Mouse (Mus musculus) heart, embryonic 13.5 days (tissue): Measurements from ENCODE around the gene Ephb1. TPM values are rescaled to one million over a fixed set of nuclear protein-coding genes. Genes with fewer than 3 reads are reported as not detected.

Experiments used
- ATAC-seq: fragments of 200-750 bp; cut with Nextera tagmentation; 2 replicates; pipeline ENCODE4 v1.8.0; 2017; ENCODE audit warnings: moderate TSS enrichment; ENCODE audit not compliant: insufficient number of reproducible peaks, low FRiP score, low TSS enrichment; ENCODE audit errors: extremely low read depth
- H3K27ac ChIP-seq: fragments of 300-500 bp; sonication (generic); replicated peaks from 2 replicates; pipeline ENCODE4 v1.5.1; 2015; ENCODE audit warnings: moderate library complexity, mild to moderate bottlenecking, inconsistent platforms
- H3K27me3 ChIP-seq: fragments of 300-500 bp; sonication (generic); replicated peaks from 2 replicates; pipeline ENCODE4 v1.6.1; 2015; ENCODE audit warnings: mild to moderate bottlenecking, inconsistent platforms
- H3K36me3 ChIP-seq: fragments of 300-500 bp; sonication (generic); 2 replicates; pipeline ENCODE4 v1.6.1; 2015; ENCODE audit warnings: mild to moderate bottlenecking, inconsistent platforms
- H3K4me1 ChIP-seq: fragments of 300-500 bp; sonication (generic); 2 replicates; pipeline ENCODE4 v1.6.1; 2015; ENCODE audit warnings: inconsistent platforms
- H3K4me2 ChIP-seq: fragments of 300-500 bp; sonication (generic); 2 replicates; pipeline ENCODE4 v1.6.1; 2015; ENCODE audit warnings: inconsistent platforms, mild to moderate bottlenecking, moderate library complexity
- H3K4me3 ChIP-seq: fragments of 300-500 bp; sonication (generic); 2 replicates; pipeline ENCODE4 v1.5.1; 2015; ENCODE audit warnings: moderate library complexity, mild to moderate bottlenecking, inconsistent platforms
- H3K9ac ChIP-seq: fragments of 300-500 bp; sonication (generic); 2 replicates; pipeline ENCODE4 v1.6.1; 2015; ENCODE audit warnings: inconsistent platforms, mild to moderate bottlenecking, moderate library complexity
- H3K9me3 ChIP-seq: fragments of 300-500 bp; sonication (generic); 2 replicates; pipeline ENCODE4 v1.6.1; 2016; ENCODE audit warnings: inconsistent platforms
- WGBS: fragments of 180-500 bp; shearing (Covaris S2); methylation state at CpG from one replicate; pipeline ENCODE4 v1.1.7; 2015; ENCODE audit warnings: mixed read lengths; 5-methylcytosine and 5-hydroxymethylcytosine counted together
- polyA plus RNA-seq: library from polyadenylated mRNA; unstranded; fragments of >200 nt; fragmentation: Nextera tagmentation; extraction: Ambion mirVana; gene quantifications from 2 replicates; pipeline ENCODE4 v1.2.1, GENCODE M21; 2015

The Ephb1 gene
- polyA plus RNA-seq, 1 experiment from 2014 or later: 1.4 TPM

- Histone ChIP-seq H3K9ac (no peak overlapping the region), H3K4me1 (no peaks in the 10 kb centered on the region), H3K4me2 (no peak overlapping the region), H3K4me3 (no peak overlapping the region), H3K27me3 (0 out of 2 replicates have a peak, but pooled peaks cover 5% of the 10 kb centered on the region), H3K9me3 (no peaks in the 10 kb centered on the region), H3K36me3 (no peaks in the 10 kb centered on the region), H3K27ac (no peak overlapping the region)
- 69% methylated on average over 3 of the region's 3 CpGs for WGBS
- no peak for ATAC-seq
These were observed 14.6 kb upstream of the Ephb1 start for GRCm38 (mm10) chr9:102369141-102369540.

DNA sequence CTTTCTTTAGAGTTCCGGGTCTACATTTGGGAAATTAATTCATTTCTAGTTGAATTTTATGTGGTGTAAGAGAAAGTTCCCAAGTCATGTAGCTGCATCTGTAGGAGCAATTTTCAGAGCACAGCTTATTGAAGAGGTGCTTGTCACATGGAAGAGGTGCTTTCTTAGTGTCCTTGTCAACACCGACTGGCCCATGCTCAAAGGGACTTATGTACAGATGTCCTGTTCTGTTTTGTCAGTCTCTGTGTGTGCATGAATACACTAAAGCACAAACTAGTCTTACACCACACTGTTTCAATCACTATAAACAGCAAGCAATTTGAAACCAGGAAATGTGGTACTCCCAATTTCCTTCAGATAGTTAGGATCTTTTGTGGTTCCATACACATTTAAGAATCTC lies 13.3 kb upstream of the Ephb1 start:
- 80% methylated on average over 2 of the region's 2 CpGs for WGBS
- H3K4me1 ChIP-seq: no peaks in the 10 kb centered on the region
- H3K27ac ChIP-seq: no peak overlapping the region
- no peak overlapping the region for H3K9ac ChIP-seq
- H3K9me3 ChIP-seq: peaks cover 5% of the 10 kb centered on the region; the same call in 1 of the 2 replicates
- no peak for ATAC-seq
- H3K4me2 ChIP-seq: no peak overlapping the region
- H3K36me3 ChIP-seq: no peaks in the 10 kb centered on the region
- H3K4me3 ChIP-seq: no peak overlapping the region
- 0 out of 2 replicates have a peak, but pooled peaks cover 5% of the 10 kb centered on the region for H3K27me3 ChIP-seq

GRCm38 (mm10) chr9:102365536-102365935 lies 11.0 kb upstream of the Ephb1 start:
- 0 out of 2 replicates have a peak, but pooled peaks cover 7% of the 10 kb centered on the region for H3K27me3 ChIP-seq
- no peak overlapping the region for H3K4me2 ChIP-seq
- WGBS: 87% methylated on average over 2 of the region's 2 CpGs
- H3K27ac ChIP-seq: no peak overlapping the region
- no peak for ATAC-seq
- H3K4me1 ChIP-seq: no peaks in the 10 kb centered on the region
- no peak overlapping the region for H3K4me3 ChIP-seq
- peaks cover 5% of the 10 kb centered on the region; the same call in 1 of the 2 replicates for H3K9me3 ChIP-seq
- H3K36me3 ChIP-seq: no peaks in the 10 kb centered on the region
- H3K9ac ChIP-seq: no peak overlapping the region

GRCm38 (mm10) chr9:102359311-102359710 lies 4.8 kb upstream of the Ephb1 start:
- Histone ChIP-seq H3K27me3 (peaks cover 56% of the 10 kb centered on the region), H3K9me3 (peaks cover 5% of the 10 kb centered on the region; the same call in 1 of the 2 replicates), H3K27ac (no peak overlapping the region), H3K4me3 (no peak overlapping the region), H3K4me2 (no peak overlapping the region), H3K9ac (no peak overlapping the region), H3K36me3 (no peaks in the 10 kb centered on the region), H3K4me1 (peaks cover 8% of the 10 kb centered on the region)
- 83% methylated on average over 6 of the region's 6 CpGs for WGBS
- ATAC-seq: no peak

DNA sequence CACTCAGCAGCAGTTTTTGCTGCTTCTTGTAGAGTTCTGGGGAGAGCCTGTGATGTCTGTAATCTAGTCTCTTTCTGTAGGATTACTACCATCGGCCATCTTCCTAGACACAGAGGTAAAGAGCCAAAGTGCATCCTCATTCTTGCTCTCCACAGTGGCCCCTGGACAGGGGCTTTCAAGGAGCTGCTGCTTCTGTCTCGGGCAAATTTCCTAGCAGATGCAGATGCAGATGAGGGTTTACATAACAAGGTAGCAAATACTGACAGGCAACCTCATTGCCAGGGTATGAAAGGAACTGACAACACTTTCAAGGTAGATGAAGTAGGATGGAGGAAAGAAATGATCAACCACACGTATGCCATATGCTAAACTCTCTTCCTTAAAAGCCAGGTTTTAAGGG lies 4.2 kb upstream of the Ephb1 start:
- no peak for ATAC-seq
- Histone ChIP-seq H3K4me1 (peaks cover 14% of the 10 kb centered on the region), H3K27ac (no peak overlapping the region), H3K27me3 (peaks cover 62% of the 10 kb centered on the region), H3K36me3 (no peaks in the 10 kb centered on the region), H3K9ac (no peak overlapping the region), H3K4me3 (no peak overlapping the region), H3K9me3 (0 out of 2 replicates have a peak, but pooled peaks cover 5% of the 10 kb centered on the region), H3K4me2 (no peak overlapping the region)
- 72% methylated on average over 3 of the region's 3 CpGs for whole genome bisulfite sequencing

DNA sequence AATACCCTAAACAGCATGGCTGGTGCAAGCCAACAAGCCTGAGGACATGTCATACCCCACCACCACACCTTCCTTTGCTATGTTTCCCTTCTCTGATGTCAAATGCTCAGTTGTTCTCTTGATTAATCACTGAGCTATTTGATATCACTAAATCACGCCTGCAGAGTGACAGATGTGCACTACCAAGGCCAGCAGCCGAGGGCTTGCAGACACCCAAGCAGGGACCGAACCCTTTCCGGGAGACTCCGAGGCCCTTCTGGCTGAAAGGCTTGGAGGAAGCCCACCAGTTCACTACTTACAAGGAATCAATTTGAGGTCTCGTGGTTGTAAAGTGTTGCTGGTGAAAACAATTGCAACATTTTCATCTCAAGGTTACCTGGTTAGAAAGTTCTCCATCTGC lies 3.5 kb upstream of the Ephb1 start:
- Histone ChIP-seq H3K27ac (no peak overlapping the region), H3K4me1 (peaks cover 21% of the 10 kb centered on the region), H3K36me3 (no peaks in the 10 kb centered on the region), H3K9me3 (no peaks in the 10 kb centered on the region), H3K4me3 (no peak overlapping the region), H3K27me3 (peaks cover 69% of the 10 kb centered on the region), H3K4me2 (no peak overlapping the region), H3K9ac (no peak overlapping the region)
- 70% methylated on average over 6 of the region's 6 CpGs for WGBS
- ATAC-seq: no peak

DNA sequence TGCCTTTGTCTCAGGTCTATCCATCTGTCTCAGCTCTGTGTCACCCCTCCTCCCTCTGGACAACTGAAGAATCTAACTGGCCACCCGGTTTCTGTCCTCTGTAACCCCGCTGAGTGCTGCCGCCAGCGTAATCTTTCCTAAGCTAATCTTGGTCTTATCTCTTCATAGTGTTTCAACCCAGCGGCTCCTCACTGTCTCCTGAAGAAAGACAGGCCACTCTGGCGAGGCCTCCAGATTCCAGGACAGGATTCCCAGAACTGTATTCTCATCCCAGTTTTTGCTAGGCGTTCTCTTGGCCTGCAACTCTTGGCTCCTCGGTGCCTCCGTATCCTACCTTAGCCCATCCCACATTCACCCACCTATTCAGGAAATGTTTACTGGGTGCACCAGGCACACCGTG lies 2.0 kb upstream of the Ephb1 start:
- no peaks in the 10 kb centered on the region for H3K36me3 ChIP-seq
- H3K4me1 ChIP-seq: peaks cover 32% of the 10 kb centered on the region
- peaks cover 84% of the 10 kb centered on the region for H3K27me3 ChIP-seq
- 19% methylated on average over 10 of the region's 10 CpGs for WGBS
- no peak overlapping the region for H3K4me2 ChIP-seq
- no peaks in the 10 kb centered on the region for H3K9me3 ChIP-seq
- H3K9ac ChIP-seq: no peak overlapping the region
- no peak overlapping the region for H3K4me3 ChIP-seq
- no peak for ATAC-seq
- no peak overlapping the region for H3K27ac ChIP-seq

DNA sequence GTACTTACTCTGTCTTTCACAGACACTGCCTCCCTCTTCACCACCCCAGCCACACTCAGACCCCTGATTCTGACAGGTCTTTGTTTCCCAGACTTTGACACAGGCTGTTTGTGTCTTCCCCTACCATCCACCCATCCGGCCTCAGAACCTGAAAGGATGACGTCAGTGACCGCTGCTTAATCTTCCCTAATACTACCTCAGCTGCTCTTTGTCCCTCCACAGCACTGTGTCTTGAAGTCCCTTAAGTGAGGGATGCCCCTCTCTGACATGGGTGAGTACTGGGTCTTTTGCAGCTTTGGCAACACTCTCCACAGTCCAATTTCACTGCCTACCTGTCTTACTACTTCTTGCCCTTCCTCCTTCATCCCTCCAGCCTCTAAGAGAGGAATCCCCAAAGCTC lies 1.2 kb upstream of the Ephb1 start:
- H3K27ac ChIP-seq: no peak overlapping the region
- no peak overlapping the region for H3K9ac ChIP-seq
- 39% methylated on average over 3 of the region's 3 CpGs for WGBS
- H3K36me3 ChIP-seq: no peaks in the 10 kb centered on the region
- no peak for ATAC-seq
- H3K27me3 ChIP-seq: peaks cover 92% of the 10 kb centered on the region
- peaks cover 32% of the 10 kb centered on the region for H3K4me1 ChIP-seq
- no peak overlapping the region for H3K4me3 ChIP-seq
- H3K4me2 ChIP-seq: no peak overlapping the region
- H3K9me3 ChIP-seq: no peaks in the 10 kb centered on the region

DNA sequence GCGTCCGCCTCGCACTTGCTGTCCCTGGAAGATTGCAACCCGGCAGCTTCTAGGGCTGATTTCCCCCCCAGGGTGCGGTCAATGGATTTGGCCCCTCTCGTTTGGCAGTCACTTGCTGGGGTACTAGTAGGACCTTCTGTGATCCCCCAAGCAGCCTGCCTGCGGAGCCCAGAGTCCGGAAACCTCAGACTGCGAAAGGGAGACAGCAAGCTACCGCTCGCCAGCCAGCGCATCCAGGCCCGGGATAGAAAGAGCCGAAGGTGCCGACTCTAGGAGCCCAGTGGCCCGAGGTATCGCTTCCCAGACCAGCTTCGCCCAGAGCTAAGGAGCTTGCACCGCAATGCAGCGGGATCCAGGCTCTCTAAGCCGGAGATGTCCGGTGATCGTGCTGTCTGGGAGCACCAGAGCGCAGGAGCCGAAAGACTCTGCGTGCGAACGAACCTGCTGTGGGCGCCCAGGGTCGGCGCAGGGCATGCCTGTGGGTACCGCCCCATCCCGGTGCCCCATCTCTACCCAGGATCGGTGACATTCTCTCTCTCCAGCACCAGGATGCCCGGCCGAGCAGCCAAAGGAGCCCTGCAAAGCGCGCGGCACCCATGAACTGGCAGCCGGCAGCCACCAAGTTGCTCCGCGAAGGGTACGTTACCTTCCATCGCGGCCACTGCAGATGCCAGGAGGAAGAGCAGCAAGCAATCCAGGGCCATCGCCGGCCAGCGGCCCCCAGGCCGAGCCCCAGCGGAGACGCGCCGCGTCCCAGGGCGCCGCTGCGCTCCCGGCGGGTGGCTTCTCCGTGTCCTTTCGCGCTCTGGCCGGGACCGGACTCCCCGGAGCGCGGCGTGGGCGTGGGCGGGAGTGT lies 629 bp downstream of the Ephb1 start:
- H3K27ac ChIP-seq: no peak overlapping the region
- H3K36me3 ChIP-seq: no peaks in the 10 kb centered on the region
- no peak for ATAC-seq
- H3K9ac ChIP-seq: peak overlapping the region; percentile 65
- under 1% methylated on average over 70 of the region's 70 CpGs for WGBS
- peaks cover 32% of the 10 kb centered on the region for H3K4me1 ChIP-seq
- peak overlapping the region; percentile 99 for H3K4me2 ChIP-seq
- peak overlapping the region; percentile 59 for H3K4me3 ChIP-seq
- peaks cover 98% of the 10 kb centered on the region for H3K27me3 ChIP-seq
- H3K9me3 ChIP-seq: no peaks in the 10 kb centered on the region

DNA sequence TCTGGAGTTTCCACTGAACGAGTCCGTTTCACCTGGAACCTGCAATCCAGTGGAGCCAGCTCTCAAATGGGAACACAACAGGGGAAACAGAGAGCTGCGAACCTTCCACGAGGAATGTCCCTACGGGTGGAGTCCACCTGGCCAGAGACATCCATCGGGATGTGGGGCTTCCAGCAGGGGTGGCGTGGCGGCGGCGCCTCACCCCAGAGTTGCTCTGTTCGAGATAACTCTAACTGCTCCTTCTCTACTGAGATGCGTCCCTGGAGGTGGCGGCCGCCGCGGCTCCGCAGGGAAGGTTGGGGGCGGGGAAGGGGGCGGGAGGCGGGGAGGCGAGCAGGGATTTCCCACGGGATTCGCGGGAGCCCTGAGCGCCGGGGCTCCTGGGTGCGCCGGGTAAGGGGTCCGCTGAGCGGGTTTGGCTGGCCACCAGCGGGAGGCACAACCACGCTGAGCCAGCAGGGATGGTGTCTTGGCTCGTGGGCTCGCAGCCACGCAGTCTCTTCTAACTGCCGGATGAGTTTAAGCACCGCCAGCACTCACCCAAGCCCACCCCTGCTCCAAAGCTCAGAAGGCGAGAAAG lies 1.3 kb downstream of the Ephb1 start:
- peak overlapping the region; percentile 59 for H3K4me3 ChIP-seq
- H3K36me3 ChIP-seq: no peaks in the 10 kb centered on the region
- H3K27ac ChIP-seq: no peak overlapping the region
- 0 out of 2 replicates have a peak overlapping the region, but pooled peaks have one; percentile 65 for H3K9ac ChIP-seq
- ATAC-seq: no peak
- H3K27me3 ChIP-seq: peaks cover 98% of the 10 kb centered on the region
- H3K4me1 ChIP-seq: peaks cover 32% of the 10 kb centered on the region
- H3K4me2 ChIP-seq: peak overlapping the region; percentile 99
- under 1% methylated on average over 33 of the region's 38 CpGs for WGBS
- H3K9me3 ChIP-seq: no peaks in the 10 kb centered on the region

GRCm38 (mm10) chr9:102352186-102353055 lies 2.1 kb downstream of the Ephb1 start:
- peak overlapping the region; percentile 59 for H3K4me3 ChIP-seq
- H3K9ac ChIP-seq: no peak overlapping the region
- 4% methylated on average over 30 of the region's 30 CpGs for WGBS

More at GRCm38 (mm10) chr9:102352186-102353055, 2.1 kb downstream of the Ephb1 start:
- H3K4me1 ChIP-seq: peaks cover 32% of the 10 kb centered on the region
- H3K4me2 ChIP-seq: peak overlapping the region; percentile 99
- no peaks in the 10 kb centered on the region for H3K36me3 ChIP-seq
- no peaks in the 10 kb centered on the region for H3K9me3 ChIP-seq
- peaks cover 98% of the 10 kb centered on the region for H3K27me3 ChIP-seq
- no peak for ATAC-seq
- H3K27ac ChIP-seq: no peak overlapping the region
